Mouse (Mus musculus) activated CD4-positive, CD25-positive, alpha-beta regulatory T cell, adult 9 weeks (primary cell): ENCODE results near the gene Arhgap44. TPM values are rescaled to one million over a fixed set of nuclear protein-coding genes. Genes with fewer than 3 reads are reported as not detected.

ENCODE experiments used
- polyA plus RNA-seq: library from polyadenylated mRNA; unstranded; fragments of 100-300 nt; shearing (Covaris generic); gene quantifications from one replicate; pipeline ENCODE4 v1.2.1, GENCODE M21; 2017

The Arhgap44 gene
- 0.18 TPM for polyA plus RNA-seq

DNA sequence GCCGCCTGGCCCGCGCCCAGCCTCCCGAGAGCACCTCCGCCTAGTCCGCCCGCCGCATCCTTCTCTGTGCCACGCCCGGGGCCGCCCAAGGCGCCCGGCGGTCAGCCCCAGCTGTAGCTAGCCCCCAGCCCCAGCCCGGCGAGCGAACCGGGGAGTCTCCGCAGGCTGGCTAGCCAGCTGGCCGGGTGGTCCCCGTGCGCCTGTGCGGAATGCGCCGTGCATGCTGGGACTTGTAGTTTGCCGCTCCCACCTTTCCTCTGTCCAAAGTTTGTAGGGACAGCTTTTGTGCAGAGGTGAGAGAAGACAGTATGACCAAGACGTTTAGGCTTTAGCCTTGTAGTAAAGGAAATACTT, at the start of gene Arhgap44:
Gene Arhgap44 (minus strand): TSS at position 195 of the 354 bp plus-strand sequence.

DNA sequence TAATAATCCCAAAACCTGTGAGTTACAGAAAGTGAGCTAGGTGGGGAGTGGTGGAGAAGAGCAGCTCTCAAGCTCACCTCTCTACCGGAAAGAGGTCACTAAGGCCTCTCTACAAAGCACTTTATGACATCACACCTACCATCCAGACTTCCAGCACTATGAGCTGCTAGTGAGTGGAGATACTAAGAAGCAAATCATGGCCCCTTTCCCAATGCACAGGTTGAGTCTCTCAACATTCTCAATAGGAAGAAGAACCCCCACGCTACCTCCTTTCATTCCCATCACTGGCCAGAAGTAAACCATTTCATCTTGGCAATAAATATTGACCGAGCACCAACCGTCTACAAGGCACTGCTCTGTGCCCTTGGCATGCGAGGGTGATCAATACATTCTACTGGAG, 3.0 kb downstream of the Arhgap44 start, which contains the start of gene 1700086D15Rik:
Gene 1700086D15Rik (minus strand): TSS at position 101 of the 400 bp plus-strand sequence.

DNA sequence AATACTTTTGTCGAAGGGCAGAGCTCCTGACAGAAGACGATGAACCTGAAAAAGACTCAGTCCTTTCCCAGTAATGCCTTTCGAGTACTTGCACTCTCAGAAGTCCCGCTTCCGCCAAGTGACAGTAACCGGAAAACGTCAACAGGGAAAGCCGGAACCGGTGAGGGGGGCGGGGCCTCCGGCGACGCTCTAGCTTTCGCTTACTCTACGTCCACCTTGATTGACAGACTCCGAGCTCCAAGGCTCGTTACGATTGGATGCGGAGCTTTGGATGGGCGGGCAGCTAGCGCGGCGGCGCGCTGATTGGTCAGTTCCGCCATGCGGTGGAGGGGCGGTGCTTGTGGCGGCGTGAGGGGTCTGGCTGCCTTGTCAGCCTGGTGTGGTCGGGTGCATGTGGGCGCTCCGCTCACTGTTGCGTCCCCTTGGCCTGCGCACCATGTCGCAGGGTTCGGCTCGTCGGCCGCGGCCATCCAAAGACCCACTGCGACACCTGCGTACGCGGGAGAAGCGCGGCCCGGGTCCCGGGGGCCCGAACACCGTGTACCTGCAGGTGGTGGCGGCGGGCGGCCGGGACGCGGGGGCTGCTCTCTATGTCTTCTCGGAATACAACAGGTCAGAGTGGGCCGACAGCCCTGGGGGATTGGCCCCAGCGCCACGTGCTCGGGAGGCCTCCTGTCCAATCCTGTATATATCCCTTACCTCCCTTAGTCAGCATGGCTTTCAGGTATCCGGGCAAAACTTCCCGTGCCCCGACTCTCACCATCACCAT, 183.9 kb downstream of the Arhgap44 start, which contains the start of gene Elac2:
Gene Elac2 (plus strand): TSS at position 319 of the 769 bp plus-strand sequence.

Other genes starting within 250 kb of the Arhgap44 start
- gene Elac2, start 183.9 kb downstream of the Arhgap44 start, polyA plus RNA-seq: 25.9 TPM
- not detected for gene 1700086D15Rik, start 3.1 kb downstream of the Arhgap44 start, polyA plus RNA-seq
- gene Myocd, start 107.0 kb upstream of the Arhgap44 start, polyA plus RNA-seq: not detected